Mouse (Mus musculus): ENCODE data around the gene Gpsm3.

Gpsm3 gene

DNA sequence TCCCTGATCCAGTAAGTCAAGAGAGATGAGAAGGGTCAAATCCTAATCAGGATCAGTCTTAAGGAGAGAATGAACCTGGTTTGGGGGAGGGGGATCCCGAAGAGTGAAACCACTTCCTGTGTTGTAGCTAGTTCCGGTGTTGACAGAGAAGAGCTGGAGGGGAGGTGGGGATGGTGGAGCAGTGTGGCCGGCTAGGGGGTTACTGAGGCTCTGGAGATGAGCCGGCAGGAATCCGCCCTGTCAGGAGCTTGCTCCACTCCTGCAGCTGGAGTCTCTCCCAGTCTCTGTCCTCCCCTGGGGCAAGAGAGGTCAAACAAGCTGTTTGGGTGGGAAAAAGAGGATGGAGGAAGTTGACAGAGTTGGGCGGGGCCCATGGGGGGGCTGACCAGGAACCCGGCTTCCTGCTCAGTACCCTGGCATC lies at the start of gene Gpsm3:
TSS of gene Gpsm3 (plus strand) at position 126 of the 421 bp plus-strand sequence.
- in situ Hi-C loops (cut with MboI; ENCODE audit: unreplicated experiment in 2 of 2): no loop called here

DNA sequence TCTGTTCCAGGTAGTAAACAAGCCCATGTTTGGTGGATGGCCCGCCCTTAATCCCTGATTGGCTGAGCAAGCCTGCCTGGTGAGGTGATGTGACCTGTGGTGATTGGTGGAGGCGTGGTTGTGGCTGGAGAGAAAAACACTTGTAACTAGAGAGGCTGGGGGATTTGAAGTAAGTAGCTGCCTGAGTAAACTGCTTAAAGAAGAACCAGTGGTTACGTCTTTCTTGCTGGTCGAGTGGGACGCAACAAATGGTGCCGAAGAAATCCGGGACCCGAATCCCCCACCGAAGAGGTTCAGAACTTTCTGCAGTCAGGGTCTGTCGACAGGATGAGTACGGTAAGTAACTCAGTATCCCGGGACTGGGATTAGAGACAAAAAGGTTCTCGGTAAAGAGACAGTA lies 46.0 kb upstream of the Gpsm3 start:
- in situ Hi-C loops (cut with MboI; ENCODE audit: unreplicated experiment in 2 of 2): loop anchor here in 1 of 2 experiments (10.0 kb wide), 1 partner anchor 109 kb away; no protein-coding TSS in a partner anchor

DNA sequence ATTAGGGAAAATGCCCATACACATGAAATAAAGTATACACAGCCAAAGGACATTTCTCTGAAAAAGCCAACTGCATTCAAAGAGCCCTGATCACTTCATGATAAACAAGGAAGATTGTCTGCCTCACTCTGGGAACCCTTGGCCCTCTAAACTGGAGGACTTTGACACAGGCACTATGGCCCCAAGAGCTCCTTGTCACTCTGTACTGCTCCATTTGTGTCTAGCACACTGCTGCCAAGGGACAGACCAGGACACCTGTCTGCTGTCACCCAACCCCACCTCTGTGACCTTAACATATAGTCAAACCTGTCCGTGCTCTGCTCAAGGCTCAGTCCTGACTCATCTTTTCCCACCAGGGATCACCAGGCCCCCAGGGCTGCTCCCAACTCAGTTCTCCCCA lies 42.8 kb upstream of the Gpsm3 start:
- in situ Hi-C loops (cut with MboI; ENCODE audit: unreplicated experiment in 2 of 2): loop anchor here in 1 of 2 experiments (10.0 kb wide), 1 partner anchor 112 kb away; no protein-coding TSS in a partner anchor

DNA sequence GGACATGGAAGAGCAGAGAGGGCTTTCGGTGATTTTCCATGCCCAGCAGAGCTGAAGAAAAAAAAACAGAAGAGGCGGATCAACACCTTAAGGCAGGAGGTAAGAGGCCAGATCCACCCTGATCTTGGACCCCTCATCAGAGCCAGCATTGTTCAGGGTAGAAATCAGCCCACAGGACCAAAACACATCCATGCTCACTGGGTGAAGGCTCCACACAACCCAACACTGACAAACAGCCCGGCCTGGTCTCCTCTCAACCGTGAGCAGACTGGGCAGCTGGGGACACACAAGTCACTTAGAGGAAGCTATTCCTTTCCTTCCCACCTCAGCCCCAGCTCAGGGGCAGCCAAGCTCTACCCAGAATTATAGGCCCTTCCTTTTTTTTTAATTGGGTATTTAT lies 42.0 kb upstream of the Gpsm3 start:
- in situ Hi-C loops (cut with MboI; ENCODE audit: unreplicated experiment in 2 of 2): loop anchor here in 1 of 2 experiments (10.0 kb wide), 1 partner anchor 113 kb away; no protein-coding TSS in a partner anchor

DNA sequence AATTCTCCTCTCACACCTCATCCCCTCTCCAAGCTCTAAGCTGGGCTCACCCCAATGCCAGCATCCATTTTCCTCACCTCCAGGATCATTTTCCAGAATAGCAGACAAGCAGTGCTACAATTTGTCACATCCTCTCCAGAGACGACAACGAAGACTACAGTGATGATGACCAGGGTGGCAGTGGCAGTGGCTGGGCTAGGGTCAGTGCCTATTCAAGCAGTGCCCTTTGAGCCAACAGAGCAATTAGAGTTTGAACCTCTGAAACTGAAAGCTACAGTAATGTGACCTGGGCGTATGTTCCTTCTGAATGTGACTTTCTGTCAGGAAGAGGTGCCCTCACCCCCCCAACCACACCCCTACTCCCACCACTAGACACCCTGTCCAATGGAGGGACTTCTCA lies 40.5 kb upstream of the Gpsm3 start:
- in situ Hi-C loops (cut with MboI; ENCODE audit: unreplicated experiment in 2 of 2): loop anchor here in 1 of 2 experiments (10.0 kb wide), 1 partner anchor 114 kb away; no protein-coding TSS in a partner anchor

DNA sequence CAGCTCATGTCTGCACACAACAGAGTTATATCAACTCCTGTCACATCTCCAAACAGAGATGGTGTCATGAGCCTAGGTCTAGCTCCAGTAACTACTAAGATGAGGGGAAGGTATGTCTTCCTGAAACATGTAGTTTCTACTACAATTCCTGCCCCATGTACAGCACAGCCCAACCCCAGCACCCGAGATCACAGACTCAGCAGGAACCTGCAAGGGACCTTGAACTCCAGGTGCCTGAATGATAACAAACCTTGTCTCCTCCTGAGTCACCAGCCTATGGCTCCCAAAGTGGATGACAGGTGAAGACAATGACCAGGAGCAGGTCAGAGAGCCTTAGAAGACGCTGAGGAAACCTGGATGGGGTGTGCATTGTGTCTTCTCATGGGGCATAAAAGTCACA lies 39.8 kb upstream of the Gpsm3 start:
- in situ Hi-C loops (cut with MboI; ENCODE audit: unreplicated experiment in 2 of 2): loop anchor here (10.0 to 25.0 kb wide), 3 partner anchors 115 to 505 kb away; partner anchors contain the start of gene H2-DMb1 (in 1 of the 2)

GRCm38 (mm10) chr17:34555483-34555882 lies 34.1 kb upstream of the Gpsm3 start:
- in situ Hi-C loops (cut with MboI; ENCODE audit: unreplicated experiment in 2 of 2): loop anchor here in 1 of 2 experiments (10.0 to 25.0 kb wide), 3 partner anchors 121 to 511 kb away; partner anchors contain the start of gene H2-DMb1

DNA sequence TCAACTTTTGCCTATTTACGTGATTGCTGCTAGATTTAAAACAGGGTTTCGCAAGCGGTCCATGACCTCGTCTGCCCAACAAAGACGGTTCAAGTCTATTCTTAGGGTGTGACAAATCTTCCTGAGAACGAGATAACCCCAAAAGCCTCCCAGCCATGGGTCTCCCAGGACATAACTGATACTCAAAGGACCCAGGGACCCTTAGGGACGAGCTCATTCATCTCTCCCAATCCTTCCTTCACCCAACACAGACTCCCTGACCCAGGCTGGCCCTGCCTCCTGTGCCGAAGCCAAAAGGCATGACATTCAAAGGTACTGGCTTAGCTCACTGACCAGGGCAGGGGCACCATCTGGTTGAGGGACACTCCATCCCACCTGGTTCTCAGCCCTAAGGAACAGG lies 33.2 kb upstream of the Gpsm3 start:
- in situ Hi-C loops (cut with MboI; ENCODE audit: unreplicated experiment in 2 of 2): loop anchor here in 1 of 2 experiments (10.0 to 25.0 kb wide), 3 partner anchors 122 to 512 kb away; partner anchors contain the start of gene H2-DMb1

- in situ Hi-C loops (cut with MboI; ENCODE audit: unreplicated experiment in 2 of 2): loop anchor here in 1 of 2 experiments (10.0 to 25.0 kb wide), 3 partner anchors 123 to 513 kb away; partner anchors contain the start of gene H2-DMb1
Measured at GRCm38 (mm10) chr17:34557411-34557810, 32.2 kb upstream of the Gpsm3 start.

GRCm38 (mm10) chr17:34559116-34559515 lies 30.5 kb upstream of the Gpsm3 start:
- in situ Hi-C loops (cut with MboI; ENCODE audit: unreplicated experiment in 2 of 2): loop anchor here in 1 of 2 experiments (10.0 to 25.0 kb wide), 3 partner anchors 124 to 514 kb away; partner anchors contain the start of gene H2-DMb1

- in situ Hi-C loops (cut with MboI; ENCODE audit: unreplicated experiment in 2 of 2): loop anchor here in 1 of 2 experiments (10.0 to 25.0 kb wide), 3 partner anchors 125 to 515 kb away; partner anchors contain the start of gene H2-DMb1
Measured at GRCm38 (mm10) chr17:34559895-34560294, 29.7 kb upstream of the Gpsm3 start.

DNA sequence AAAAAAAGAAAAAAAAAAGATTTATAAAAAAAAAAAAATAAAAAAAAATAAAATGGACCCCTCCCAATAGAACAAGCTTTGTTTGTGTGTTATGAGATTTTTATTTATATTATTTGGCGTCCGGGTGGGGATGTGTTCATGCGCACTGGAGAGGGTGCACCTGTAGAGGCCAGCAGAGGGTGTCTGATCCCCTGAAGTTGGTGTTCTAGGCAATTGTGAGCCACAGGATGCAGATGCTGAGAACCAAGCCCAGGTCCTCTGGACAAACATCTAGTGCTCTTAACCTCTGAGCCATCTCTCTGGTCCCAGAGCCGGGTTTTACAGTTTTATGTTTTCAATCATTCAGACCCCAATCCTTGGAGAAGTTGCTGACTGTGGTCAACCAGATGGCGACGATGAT lies 29.2 kb upstream of the Gpsm3 start:
- in situ Hi-C loops (cut with MboI; ENCODE audit: unreplicated experiment in 2 of 2): loop anchor here in 1 of 2 experiments (25.0 kb wide), 1 partner anchor 398 kb away; the partner anchor contains the start of gene H2-DMb1

GRCm38 (mm10) chr17:34561200-34561599 lies 28.4 kb upstream of the Gpsm3 start:
- in situ Hi-C loops (cut with MboI; ENCODE audit: unreplicated experiment in 2 of 2): loop anchor here in 1 of 2 experiments (25.0 kb wide), 1 partner anchor 399 kb away; the partner anchor contains the start of gene H2-DMb1

GRCm38 (mm10) chr17:34562595-34562994 lies 27.0 kb upstream of the Gpsm3 start:
- in situ Hi-C loops (cut with MboI; ENCODE audit: unreplicated experiment in 2 of 2): loop anchor here in 1 of 2 experiments (25.0 kb wide), 1 partner anchor 400 kb away; the partner anchor contains the start of gene H2-DMb1

DNA sequence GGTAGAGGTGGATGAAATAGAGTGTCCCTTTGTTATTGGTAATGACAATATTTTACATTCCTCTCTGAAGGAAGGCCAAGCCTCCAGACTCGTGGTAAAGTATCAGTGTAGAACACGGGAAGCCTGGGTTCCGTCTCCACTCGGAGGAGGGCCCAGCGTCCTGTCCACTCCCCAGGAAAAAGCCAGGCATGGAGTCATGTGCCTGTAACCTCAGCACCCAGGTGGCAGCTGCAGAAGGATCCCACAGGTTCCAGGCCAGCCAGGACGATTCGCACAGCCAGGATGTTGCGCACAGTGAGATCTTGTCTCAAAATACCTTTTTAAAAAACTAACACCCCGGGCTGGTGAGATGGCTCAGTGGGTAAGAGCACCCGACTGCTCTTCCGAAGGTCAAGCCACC lies 26.3 kb upstream of the Gpsm3 start:
- in situ Hi-C loops (cut with MboI; ENCODE audit: unreplicated experiment in 2 of 2): loop anchor here in 1 of 2 experiments (25.0 kb wide), 1 partner anchor 401 kb away; the partner anchor contains the start of gene H2-DMb1

- in situ Hi-C loops (cut with MboI; ENCODE audit: unreplicated experiment in 2 of 2): loop anchor here in 1 of 2 experiments (25.0 kb wide), 1 partner anchor 402 kb away; the partner anchor contains the start of gene H2-DMb1
Measured at GRCm38 (mm10) chr17:34564003-34564421, 25.6 kb upstream of the Gpsm3 start, which contains the start of gene Notch4. Notch4 (plus strand) TSS chr17:34564268.

DNA sequence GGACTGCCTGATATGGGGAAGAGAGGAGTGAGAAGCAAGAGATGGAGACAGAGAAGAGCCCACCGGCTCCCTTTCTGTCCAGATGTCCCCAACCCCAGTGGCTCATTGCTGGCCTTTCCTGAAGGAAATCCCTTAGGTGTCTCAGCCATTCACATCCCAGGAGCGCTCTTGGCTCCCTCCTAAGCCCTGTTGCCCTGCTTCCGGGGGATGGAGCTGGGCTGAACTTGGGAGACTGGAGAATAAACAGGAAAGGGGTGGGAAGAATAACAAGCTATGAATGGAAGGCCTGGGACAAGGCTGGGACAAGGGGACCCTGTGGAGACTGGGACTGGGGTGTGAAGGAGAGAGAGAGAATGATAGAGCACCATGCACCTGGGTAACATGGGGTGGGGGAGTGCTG lies 24.8 kb upstream of the Gpsm3 start:
- in situ Hi-C loops (cut with MboI; ENCODE audit: unreplicated experiment in 2 of 2): loop anchor here (5.0 to 25.0 kb wide), 2 partner anchors 53 to 402 kb away; partner anchors contain the start of genes Egfl8 (in 2 of the 2) and H2-DMb1 (in 1 of the 2)

DNA sequence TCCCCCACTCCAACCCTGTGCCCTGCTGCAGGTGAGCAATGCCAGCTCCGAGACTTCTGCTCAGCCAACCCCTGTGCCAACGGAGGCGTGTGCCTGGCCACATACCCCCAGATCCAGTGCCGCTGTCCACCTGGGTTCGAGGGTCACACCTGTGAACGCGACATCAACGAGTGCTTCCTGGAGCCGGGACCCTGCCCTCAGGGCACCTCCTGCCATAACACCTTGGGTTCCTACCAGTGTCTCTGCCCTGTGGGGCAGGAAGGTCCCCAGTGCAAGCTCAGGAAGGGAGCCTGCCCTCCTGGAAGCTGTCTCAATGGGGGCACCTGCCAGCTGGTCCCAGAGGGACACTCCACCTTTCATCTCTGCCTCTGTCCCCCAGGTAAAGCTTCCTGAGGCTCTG lies 22.3 kb upstream of the Gpsm3 start:
- in situ Hi-C loops (cut with MboI; ENCODE audit: unreplicated experiment in 2 of 2): loop anchor here (5.0 to 25.0 kb wide), 2 partner anchors 50 to 405 kb away; partner anchors contain the start of genes Egfl8 (in 2 of the 2) and H2-DMb1 (in 1 of the 2)

DNA sequence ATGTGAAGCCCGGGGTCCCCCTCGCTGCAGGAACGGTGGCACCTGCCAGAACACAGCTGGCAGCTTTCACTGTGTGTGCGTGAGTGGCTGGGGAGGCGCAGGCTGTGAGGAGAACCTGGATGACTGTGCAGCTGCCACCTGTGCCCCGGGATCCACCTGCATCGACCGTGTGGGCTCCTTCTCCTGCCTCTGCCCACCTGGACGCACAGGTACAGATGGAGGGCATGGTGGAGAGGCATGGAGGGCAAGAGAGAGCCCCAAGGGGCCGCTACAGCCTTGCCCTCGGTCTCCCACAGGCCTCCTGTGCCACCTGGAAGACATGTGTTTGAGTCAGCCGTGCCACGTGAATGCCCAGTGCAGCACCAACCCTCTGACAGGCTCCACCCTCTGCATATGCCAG lies 21.2 kb upstream of the Gpsm3 start:
- in situ Hi-C loops (cut with MboI; ENCODE audit: unreplicated experiment in 2 of 2): loop anchor here (5.0 to 25.0 kb wide), 2 partner anchors 49 to 406 kb away; partner anchors contain the start of genes Egfl8 (in 2 of the 2) and H2-DMb1 (in 1 of the 2)

DNA sequence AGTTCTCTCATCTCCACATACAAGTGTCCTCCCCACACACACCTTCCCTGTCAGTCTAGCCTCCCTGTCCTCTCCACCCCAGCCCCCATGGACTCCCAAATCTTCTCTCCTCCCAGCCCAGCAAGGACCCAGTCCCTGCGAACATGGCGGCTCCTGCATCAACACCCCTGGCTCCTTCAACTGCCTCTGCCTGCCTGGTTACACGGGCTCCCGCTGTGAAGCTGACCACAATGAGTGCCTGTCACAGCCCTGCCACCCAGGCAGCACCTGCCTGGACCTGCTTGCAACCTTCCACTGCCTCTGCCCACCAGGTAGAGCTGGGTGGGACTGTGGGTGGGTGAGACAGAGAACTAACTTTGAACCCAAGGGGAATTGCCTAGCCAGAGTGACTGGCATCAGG lies 19.7 kb upstream of the Gpsm3 start:
- in situ Hi-C loops (cut with MboI; ENCODE audit: unreplicated experiment in 2 of 2): loop anchor here (5.0 to 25.0 kb wide), 2 partner anchors 47 to 408 kb away; partner anchors contain the start of genes Egfl8 (in 2 of the 2) and H2-DMb1 (in 1 of the 2)

DNA sequence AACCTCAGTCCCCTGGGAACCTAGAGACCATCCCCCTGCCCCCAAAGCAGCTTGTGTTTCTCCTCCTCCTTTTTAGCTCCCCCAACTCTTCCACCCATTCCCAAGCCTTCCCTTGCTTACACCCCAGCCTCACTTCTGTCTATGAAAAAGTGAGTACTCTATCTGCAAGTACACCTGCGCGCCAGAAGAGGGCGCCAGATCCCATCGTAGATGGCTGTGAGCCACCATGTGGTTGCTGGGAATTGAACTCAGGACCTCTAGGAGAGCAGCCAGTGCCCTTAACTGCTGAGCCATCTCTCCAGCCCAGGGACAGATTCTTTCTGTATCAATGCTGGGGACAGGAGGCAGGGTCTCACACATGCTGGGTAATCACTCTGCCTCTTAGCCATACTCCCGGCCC lies 17.7 kb upstream of the Gpsm3 start:
- in situ Hi-C loops (cut with MboI; ENCODE audit: unreplicated experiment in 2 of 2): loop anchor here in 1 of 2 experiments (25.0 kb wide), 1 partner anchor 410 kb away; the partner anchor contains the start of gene H2-DMb1
